Mouse (Mus musculus): Measurements from ENCODE around the gene Wdr95.

GRCm38 (mm10) chr5:149649499-149650178 lies 121.2 kb downstream of the Wdr95 start:
- TF ChIP-seq CTCF (IDR thresholded peaks at IDR 0.05; ENCODE audit: extremely low read depth, insufficient read depth, insufficient read length, insufficient replicate concordance) (no peak), POLR2A (IDR thresholded peaks at IDR 0.05; ENCODE audit: low read depth, low read length) (no peak)
